Mouse (Mus musculus): ENCODE results near the gene Olfr120.
"Not testable (repeated sequence)": the region's sequence is repeated elsewhere in the genome, so short reads cannot be mapped to it uniquely, and the experiment has no call there.

Olfr120 gene

GRCm38 (mm10) chr17:37721508-37721907 lies at the start of gene Olfr120:
TSS of gene Olfr120 (plus strand) at chr17:37721808.
- DNase-seq (ENCODE audit: low spot score in 2 of 2) = no peak

- not testable (repeated sequence) for DNase-seq (ENCODE audit: low spot score in 2 of 2)
These were observed 25.3 kb upstream of the Olfr120 start, which contains the start of gene Olfr119 for GRCm38 (mm10) chr17:37696264-37696663. TSS of gene Olfr119 (plus strand) at chr17:37696564.

- DNase-seq (ENCODE audit: low spot score in 2 of 2) = no peak
These were observed 16.5 kb downstream of the Olfr120 start for GRCm38 (mm10) chr17:37738070-37738469.

- no peak for DNase-seq (ENCODE audit: low spot score in 2 of 2)
These were observed 46.7 kb downstream of the Olfr120 start, which contains the start of gene Olfr122 for GRCm38 (mm10) chr17:37768307-37768706. TSS of gene Olfr122 (plus strand) at chr17:37768607.
